Mouse (Mus musculus) common myeloid progenitor, adult 5-6 weeks (primary cell): ENCODE results near the gene Retnlb. TPM values are rescaled to one million over a fixed set of nuclear protein-coding genes. Genes with fewer than 3 reads are reported as not detected.
A peak's percentile ranks its signal among the peaks of the same experiment; 100 is the strongest.

ENCODE experiments used
- ATAC-seq: replicated peaks from 2 replicates; pipeline ENCODE4 v1.8.0; 2016; ENCODE audit warnings: low read depth, mild to moderate bottlenecking, moderate TSS enrichment, inconsistent platforms; ENCODE audit not compliant: poor library complexity, severe bottlenecking
- total RNA-seq: library from RNA; stranded (forward); fragments of 200-1000, 187-1606 nt; gene quantifications from 2 replicates; pipeline ENCODE4 v1.2.3, GENCODE M21; 2017

Retnlb gene
- total RNA-seq, 1 experiment from 2014 or later: not detected

DNA sequence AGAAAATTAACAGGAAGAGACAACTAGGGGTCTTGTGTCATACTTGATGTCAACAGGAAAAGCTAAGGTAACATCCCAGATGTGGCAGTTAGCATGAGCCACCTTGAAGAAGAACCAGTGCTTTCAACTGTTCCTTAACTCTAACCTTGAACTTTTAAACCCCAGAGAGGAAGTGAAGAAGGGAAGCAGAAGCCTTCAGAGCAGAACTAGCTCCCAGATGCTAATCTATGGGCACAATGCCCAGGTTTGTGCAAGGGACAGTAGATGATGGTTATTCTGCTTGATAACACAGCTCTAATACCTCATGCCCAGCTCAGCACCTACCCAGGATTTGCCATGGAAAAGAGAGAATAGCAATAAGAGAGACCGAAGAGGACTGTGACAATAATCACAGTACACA lies 48.3 kb downstream of the Retnlb start:
- peak; percentile 82 for ATAC-seq

DNA sequence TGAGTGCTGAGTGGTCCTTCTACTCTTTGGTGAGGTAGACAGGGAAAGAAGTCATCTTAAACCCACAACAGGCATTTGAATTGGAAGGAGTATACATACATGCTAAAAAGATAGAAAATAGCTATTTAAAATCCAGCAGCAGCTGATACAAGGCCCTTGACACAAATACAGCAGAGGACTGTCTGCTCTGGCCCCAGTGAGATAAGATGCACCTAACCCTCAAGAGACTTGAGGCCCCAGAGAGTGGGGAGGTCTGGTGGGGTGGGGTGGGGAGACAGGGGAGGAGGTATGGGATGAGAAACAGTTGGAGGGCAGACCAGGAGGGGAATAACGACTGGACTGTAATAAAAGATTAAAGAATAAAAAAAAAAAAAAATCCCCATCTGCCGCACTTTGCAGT lies 51.0 kb downstream of the Retnlb start:
- ATAC-seq: no peak

Other genes with a start within 250 kb of the Retnlb start
- gene Trat1, start 44.8 kb upstream of the Retnlb start, total RNA-seq: 0.18 and 7.4 TPM in 2 replicates
- not detected in 2 replicates for gene Retnla, start 25.7 kb downstream of the Retnlb start, total RNA-seq
- 5.0 and 8.2 TPM in 2 replicates for gene Retnlg, start 55.8 kb downstream of the Retnlb start, total RNA-seq
- gene Dzip3, start 177.3 kb downstream of the Retnlb start, total RNA-seq: 37.0 and 39.6 TPM in 2 replicates
- gene Cip2a, start 177.3 kb downstream of the Retnlb start, total RNA-seq: 117 and 145 TPM in 2 replicates
- not detected in 2 replicates for gene Myh15, start 240.6 kb downstream of the Retnlb start, total RNA-seq